Mouse (Mus musculus) olfactory bulb, adult 2 months (tissue): ENCODE measurements around the gene Fbxo4.

Experiments
- CTCF ChIP-seq: fragments of 200-500 bp; IDR thresholded peaks from 2 replicates; pipeline ENCODE4 v1.5.1; 2012; ENCODE audit warnings: low read depth, mild to moderate bottlenecking, low read length, moderate library complexity; ENCODE audit not compliant: insufficient read depth
- POLR2A ChIP-seq: fragments of 200-500 bp; IDR thresholded peaks from 2 replicates; pipeline ENCODE4 v1.6.1; 2012; ENCODE audit warnings: mild to moderate bottlenecking, low read depth, low read length, moderate library complexity; ENCODE audit not compliant: insufficient read depth

- no peak for TF ChIP-seq POLR2A
- TF ChIP-seq CTCF, result no peak
Observed at GRCm38 (mm10) chr15:3994852-3995447, 15.6 kb upstream of the Fbxo4 start.
